Mouse (Mus musculus) mouse trophoblast stem cell (cell line): ENCODE data around the gene Btnl10.
"Not testable (repeated sequence)": the region's sequence is repeated elsewhere in the genome, so short reads cannot be mapped to it uniquely, and the experiment has no call there.

Experiments used
- in situ Hi-C, 2 experiments: fragments of 300-500 bp; cut with MseI, MboI; formaldehyde crosslinking; loops; 2 replicates in 1 of 2; 3 replicates in 1 of 2; pipeline ENCODE4 v1.15.1; 2025

Gene Btnl10

GRCm38 (mm10) chr11:58930254-58930653 lies 12.5 kb downstream of the Btnl10 start:
- in situ Hi-C loops: no loop called here

- in situ Hi-C loops: no loop called here
Measured at GRCm38 (mm10) chr11:58931576-58931975, 13.9 kb downstream of the Btnl10 start.

- in situ Hi-C loops: no loop called here
Measured at GRCm38 (mm10) chr11:58937909-58938308, 20.2 kb downstream of the Btnl10 start.

GRCm38 (mm10) chr11:58938322-58939087 lies 20.8 kb downstream of the Btnl10 start, which contains the start of gene Rnf187:
Gene Rnf187 (minus strand): TSS chr11:58938916.
- in situ Hi-C loops: no loop called here

GRCm38 (mm10) chr11:58939088-58939439 lies 21.4 kb downstream of the Btnl10 start:
- in situ Hi-C loops: no loop called here

- in situ Hi-C loops: no loop called here
Measured at GRCm38 (mm10) chr11:58944136-58944535, 26.4 kb downstream of the Btnl10 start.

GRCm38 (mm10) chr11:58947306-58947705 lies 29.6 kb downstream of the Btnl10 start:
- in situ Hi-C loops: no loop called here

GRCm38 (mm10) chr11:58947798-58948528 lies 30.3 kb downstream of the Btnl10 start:
- in situ Hi-C loops: no loop called here

GRCm38 (mm10) chr11:58948542-58949479 lies 31.1 kb downstream of the Btnl10 start, which contains the start of gene Hist3h2ba:
Gene Hist3h2ba (plus strand): TSS chr11:58948920.
- in situ Hi-C loops: no loop called here

GRCm38 (mm10) chr11:58949480-58950431 lies 32.0 kb downstream of the Btnl10 start:
- in situ Hi-C loops: no loop called here

- in situ Hi-C loops: no loop called here
Measured at GRCm38 (mm10) chr11:58951210-58951609, 33.5 kb downstream of the Btnl10 start.

- in situ Hi-C loops: no loop called here
Measured at GRCm38 (mm10) chr11:58953351-58954169, 35.9 kb downstream of the Btnl10 start.

GRCm38 (mm10) chr11:58954170-58954419 lies 36.4 kb downstream of the Btnl10 start:
- in situ Hi-C loops: not testable (repeated sequence)

- in situ Hi-C loops: no loop called here
Measured at GRCm38 (mm10) chr11:58954420-58955142, 36.9 kb downstream of the Btnl10 start, which contains the start of the genes Hist3h2a and Trim17. Gene Hist3h2a (plus strand): TSS chr11:58954685. Gene Trim17 (plus strand): TSS chr11:58954685.

GRCm38 (mm10) chr11:58955143-58955867 lies 37.6 kb downstream of the Btnl10 start:
- in situ Hi-C loops: no loop called here

- in situ Hi-C loops: no loop called here
Measured at GRCm38 (mm10) chr11:58955868-58956257, 38.2 kb downstream of the Btnl10 start.

- in situ Hi-C loops: no loop called here
Measured at GRCm38 (mm10) chr11:58957226-58957914, 39.7 kb downstream of the Btnl10 start.

- in situ Hi-C loops: no loop called here
Measured at GRCm38 (mm10) chr11:58958536-58958935, 40.8 kb downstream of the Btnl10 start.
